Mouse (Mus musculus) ES-Bruce4 (cell line): ENCODE data around the gene Rab9b.

ENCODE experiments used
- CTCF ChIP-seq: IDR thresholded peaks from one replicate; pipeline ENCODE4 v1.8.1; 2011; ENCODE audit warnings: low read depth, low read length
- EP300 ChIP-seq: IDR thresholded peaks from 2 replicates; pipeline ENCODE4 v1.6.1; 2011; ENCODE audit warnings: low read depth, low read length; ENCODE audit not compliant: insufficient read depth

DNA sequence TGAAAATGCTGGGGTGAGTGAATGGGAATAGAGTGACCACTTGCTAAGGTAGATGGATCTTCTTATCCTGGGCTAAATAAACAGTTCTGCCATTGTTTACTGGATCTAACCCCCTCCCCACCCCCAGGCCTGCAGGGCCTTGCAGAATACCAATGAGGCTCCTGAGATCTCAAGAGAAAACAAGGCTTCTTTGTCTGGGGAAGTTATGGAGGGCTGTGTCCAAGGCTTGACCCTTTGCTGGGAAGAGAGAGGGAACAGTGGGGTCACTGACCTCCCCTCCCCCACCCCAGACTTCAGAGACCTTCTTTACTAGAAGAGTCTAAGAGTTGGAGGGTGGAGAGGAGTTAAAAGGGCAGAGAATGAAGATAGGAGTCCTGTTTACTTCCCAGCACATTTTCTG, 39.9 kb downstream of the Rab9b start:
- TF ChIP-seq EP300 (peak; percentile 53; the same call in 1 of the 2 replicates), CTCF (no peak)
